Mouse (Mus musculus) cortical plate, adult 2 months (tissue): ENCODE measurements around the gene Stat3.

Experiments
- CTCF ChIP-seq: fragments of 200-500 bp; IDR thresholded peaks from 2 replicates; pipeline ENCODE4 v1.5.1; 2011; ENCODE audit warnings: mild to moderate bottlenecking, control low read depth, low read length; ENCODE audit not compliant: insufficient read depth; ENCODE audit errors: extremely low read depth
- POLR2A ChIP-seq: fragments of 200-500 bp; IDR thresholded peaks from 2 replicates; pipeline ENCODE4 v1.6.1; 2011; ENCODE audit warnings: mild to moderate bottlenecking, low read length, control low read depth; ENCODE audit not compliant: insufficient read depth; ENCODE audit errors: extremely low read depth

DNA sequence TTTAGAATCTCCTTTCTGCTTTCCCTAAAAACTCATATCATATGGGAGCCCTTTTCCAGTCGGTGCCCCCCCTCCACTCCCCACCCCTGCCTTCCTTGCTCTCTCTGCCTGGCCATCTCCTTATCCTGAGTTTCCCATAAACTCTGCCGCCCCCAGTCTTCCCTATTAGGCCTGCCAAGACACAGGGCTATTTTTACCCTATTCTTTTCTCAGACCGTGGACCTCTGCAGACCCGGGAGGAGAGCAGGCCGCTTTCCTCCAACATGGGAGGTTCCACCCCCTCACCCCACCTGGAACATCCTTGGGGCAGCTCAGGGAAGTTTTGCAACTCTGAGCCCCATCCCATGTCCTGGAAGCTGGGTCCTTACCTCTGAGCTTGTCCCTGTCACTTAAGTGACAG is 28.0 kb upstream of the Stat3 start:
- TF ChIP-seq POLR2A (no peak), CTCF (no peak)
